Mouse (Mus musculus) left cerebral cortex, adult 8-10 months (tissue): ENCODE results near the gene E030025P04Rik. TPM values are rescaled to one million over a fixed set of nuclear protein-coding genes. Genes with fewer than 3 reads are reported as not detected.
A peak's percentile ranks its signal among the peaks of the same experiment; 100 is the strongest.

ENCODE experiments used
- DNase-seq, 2 experiments: peaks; one replicate each; pipeline ENCODE4 v3.0.0; 2022; ENCODE audit warnings: low spot score in 2 of 2
- total RNA-seq, 4 experiments: library from RNA; stranded (reverse); gene quantifications; 2 replicates each; pipeline ENCODE4 v1.2.4; 2022

Gene E030025P04Rik
- not detected for total RNA-seq

DNA sequence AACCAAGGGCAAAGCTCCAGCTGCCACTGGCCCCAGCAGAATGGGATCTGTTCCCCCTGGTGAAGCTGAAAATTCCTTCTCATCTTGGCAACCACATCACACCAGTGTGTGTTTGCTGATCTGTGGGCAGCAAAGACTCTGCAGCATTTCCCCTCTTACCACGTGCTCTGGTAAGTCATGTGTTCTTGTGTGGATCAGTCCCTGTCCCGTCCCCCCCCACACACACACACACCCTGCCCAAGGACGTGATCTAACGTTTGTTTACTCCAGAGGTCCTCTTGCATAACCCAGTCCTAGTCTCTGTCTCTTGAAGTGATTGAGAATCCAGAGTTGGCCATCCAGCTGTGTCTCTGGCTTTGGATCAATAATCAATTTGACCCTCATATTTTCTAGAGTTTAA is at the start of gene E030025P04Rik:
TSS of gene E030025P04Rik (minus strand) at position 134 of the 400 bp plus-strand sequence.
- DNase-seq: no peak

DNA sequence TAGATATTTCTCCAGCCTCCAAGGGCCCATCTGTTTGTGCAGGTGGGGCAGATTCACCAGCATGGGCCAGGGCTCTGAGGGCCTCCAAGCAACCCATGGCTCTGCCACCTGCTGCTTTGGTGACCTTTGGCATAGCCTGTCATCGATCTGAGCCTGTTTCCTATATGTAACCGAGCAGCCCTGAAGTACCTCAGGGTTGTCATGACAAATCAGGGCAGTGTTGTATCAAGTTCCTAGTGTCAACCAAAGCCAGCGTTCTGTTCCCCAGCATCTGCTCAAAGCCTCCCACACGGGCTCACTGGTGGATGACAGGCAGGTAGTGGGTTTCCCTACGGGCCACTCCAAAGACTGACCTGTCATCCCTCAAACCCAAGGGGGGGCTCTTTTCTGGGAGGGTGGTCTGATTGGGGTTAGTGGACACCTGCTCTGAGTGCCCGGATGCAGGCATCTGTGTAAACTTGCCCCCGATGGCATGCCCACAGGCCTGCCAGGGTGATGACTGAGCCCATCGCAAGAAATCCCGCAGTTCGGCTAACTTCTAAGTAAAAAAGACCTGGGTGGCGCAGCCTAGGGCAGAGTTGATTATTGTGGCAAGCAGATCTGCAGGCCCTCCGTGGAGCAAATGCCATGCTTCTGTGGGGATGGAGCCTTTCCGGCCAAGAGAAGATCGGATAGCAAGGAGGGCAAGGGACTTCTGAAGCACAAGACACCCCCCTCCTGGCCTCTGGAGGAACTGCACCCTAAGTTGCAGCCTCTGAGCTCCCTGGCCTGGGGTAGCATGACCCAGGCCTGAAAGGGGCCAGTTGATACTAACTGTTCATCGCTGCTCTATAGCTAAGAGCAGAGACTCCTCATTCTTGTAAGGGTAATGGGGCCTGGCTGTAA is 48.7 kb upstream of the E030025P04Rik start:
- DNase-seq: peak; percentile 32 to 69

DNA sequence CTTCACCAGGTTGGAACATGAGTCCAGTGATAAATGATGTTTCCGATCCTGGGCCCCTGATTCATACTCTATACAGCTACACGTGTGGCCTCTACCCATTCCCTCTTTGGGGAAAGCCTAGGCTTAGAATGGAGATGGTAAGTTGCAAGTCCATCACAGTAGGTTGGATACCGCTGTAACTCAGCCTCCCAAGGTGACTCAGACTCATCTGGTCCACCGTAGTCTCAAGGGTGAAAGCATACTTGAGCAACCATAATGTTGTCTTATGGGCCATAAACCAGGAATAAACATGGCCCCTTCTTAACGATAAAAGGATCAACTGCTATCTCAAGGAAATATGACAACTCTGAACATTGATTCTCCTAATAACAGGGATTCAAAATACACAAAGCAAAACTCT is 44.1 kb upstream of the E030025P04Rik start:
- DNase-seq: no peak

DNA sequence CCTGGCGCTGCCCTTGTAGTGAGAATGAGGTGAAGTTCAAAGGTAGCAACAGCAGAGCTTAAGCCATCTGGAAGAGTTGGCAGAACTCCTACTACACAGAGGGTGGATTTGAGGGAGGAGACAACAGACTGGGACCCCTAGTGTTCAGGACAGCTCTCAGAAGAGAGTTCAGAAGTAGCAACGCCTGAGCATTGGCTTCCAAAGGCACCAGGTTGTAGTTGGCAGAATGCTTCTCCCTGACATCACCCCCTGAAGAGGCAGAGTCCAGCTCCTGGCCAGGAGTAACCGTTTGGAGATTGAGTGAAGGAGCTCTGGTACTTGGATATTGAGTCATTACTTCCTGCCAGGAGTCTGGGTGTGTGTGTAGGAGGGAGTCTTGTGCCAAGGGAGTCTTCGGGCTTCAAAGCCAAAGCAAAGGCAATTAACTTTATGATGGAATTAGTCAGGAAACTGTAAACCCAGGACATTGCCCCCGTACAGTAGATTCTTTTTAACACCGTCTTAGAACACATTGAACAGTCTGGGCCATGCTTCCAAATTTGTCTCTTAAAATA is 43.5 kb upstream of the E030025P04Rik start:
- no peak for DNase-seq

DNA sequence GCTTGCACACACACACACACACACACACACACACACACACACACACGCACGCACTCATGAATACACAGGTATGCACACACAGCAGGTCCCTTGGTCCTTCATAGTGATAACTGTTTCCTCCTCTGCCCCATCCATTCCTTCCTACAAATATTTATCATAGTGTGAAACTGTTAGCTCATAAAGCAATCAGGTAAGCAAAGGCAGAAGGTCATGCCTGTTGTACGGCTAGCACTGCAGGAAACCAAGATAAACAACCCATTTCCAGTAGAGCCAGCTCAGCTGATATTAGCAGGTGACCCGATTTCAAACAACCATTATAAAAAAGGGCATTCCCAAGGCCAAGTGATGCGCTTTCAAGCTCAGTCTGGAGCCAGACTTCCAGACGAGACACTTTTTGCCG is 36.9 kb upstream of the E030025P04Rik start:
- no peak for DNase-seq

DNA sequence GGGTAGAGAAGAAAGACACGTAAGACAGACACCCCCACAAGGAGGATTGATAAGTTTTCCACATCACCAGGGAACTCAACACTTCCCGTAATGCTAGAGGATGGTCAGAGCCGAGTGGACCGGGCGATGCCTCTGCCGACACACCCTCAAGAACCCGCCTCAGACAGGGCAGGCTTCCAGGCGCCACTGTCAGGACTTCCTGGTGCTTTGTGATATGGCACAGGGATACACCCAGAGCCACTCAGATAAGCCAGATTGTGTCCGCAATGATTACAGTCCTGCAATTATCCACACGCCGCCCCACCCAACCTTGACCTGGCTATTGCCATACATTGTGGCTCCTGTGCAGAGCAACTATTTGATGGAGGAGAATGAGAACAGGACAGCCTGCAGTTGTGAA is 36.1 kb upstream of the E030025P04Rik start:
- no peak for DNase-seq

DNA sequence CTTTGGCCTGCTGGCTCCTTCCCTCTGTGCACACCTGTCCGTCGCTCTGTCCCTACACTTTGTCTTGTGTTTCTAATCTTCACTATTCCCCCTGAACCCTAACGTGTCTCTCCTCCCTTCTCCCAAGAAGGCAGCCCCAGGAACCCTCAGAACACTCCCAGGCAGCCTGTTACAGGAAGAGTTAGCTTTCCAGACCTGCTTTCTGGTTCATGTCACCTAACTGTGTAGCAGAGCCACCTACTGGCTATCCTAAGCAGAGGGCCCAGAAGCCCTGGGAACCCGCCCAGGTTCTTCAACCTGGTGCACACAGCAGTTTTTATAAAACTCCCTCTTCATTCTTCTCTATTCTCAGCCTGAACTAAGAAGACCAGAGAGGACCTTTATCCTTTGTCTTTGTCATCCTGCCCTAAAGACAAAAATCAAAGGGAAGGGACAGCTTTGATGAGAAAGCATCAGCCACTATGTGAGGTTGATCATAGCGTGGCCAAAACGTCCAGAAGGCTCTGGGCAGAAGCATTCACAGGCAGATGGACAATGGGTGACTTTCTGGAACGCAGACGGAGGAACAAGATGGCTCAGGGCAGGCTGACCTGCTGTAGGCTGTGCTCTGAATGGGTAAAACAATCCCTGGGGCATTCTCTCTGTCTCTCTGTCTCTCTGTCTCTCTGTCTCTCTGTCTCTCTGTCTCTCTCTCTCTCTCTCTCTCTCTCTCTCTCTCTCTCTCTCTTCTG is 34.8 kb upstream of the E030025P04Rik start:
- peak; percentile 18 to 25 for DNase-seq

DNA sequence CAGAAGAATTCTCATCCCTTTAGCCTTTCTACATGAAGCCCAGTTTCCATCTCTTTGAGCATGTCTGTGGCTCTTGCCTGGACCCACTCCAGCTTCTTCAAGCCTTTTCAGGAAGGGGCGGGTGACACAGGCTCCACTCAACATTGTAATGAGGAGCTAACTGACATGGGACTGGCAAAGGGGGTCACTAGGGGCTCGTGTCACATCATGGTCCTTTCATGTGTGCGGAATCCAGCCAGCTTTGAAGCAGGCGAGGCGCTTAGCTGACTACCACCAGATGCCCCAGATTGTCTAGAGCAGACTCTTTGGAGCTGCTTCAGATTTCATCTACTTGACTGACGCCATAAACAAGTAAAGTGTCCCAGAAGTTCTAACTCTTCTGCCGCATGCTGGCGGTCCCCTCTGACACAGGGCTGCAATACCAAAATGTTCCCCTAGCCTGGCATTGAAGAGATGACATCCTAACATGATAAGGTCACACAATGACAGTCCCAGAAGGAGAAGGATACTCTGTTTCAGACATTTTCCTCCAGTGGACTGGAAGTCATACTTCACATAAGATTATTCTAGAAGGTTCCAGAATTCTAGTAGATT is 31.3 kb upstream of the E030025P04Rik start:
- no peak for DNase-seq

DNA sequence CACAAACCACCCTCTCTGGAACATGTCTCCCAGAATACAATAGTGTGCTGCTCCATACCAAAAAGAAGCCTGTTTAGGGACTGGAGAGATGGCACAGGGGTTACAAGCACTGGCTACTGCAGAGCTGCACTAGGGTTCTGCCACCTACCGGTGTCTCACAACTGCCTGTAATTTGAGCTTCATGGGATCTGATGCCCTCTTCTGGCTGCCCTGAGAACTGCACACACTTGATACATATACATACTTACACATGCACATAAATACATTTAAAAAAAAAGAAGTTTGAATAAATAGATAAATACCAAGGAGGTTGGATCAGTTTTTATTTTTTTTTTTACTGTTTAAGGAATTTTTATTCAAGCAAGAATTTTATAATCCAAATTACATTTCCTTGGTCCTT is 28.1 kb upstream of the E030025P04Rik start:
- no peak for DNase-seq

DNA sequence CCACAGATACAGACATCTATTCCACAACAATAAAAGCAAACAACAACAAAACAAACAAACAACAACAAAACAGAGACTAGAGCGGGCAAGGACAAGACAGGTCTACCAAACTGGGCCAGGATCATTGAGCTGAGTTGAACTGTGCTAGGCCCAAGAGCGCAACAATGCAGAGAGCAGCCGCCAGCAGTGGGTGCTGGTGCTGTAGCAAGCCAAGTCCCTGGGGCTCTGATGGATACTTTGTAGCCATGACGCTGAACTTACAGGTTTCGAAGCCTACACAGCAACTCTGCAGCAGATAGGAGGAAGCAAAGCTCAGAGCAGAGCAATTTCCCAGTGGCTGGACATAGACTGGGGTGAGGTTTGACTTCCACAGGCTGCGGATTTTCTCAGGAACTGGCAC is 26.6 kb upstream of the E030025P04Rik start:
- DNase-seq: no peak

DNA sequence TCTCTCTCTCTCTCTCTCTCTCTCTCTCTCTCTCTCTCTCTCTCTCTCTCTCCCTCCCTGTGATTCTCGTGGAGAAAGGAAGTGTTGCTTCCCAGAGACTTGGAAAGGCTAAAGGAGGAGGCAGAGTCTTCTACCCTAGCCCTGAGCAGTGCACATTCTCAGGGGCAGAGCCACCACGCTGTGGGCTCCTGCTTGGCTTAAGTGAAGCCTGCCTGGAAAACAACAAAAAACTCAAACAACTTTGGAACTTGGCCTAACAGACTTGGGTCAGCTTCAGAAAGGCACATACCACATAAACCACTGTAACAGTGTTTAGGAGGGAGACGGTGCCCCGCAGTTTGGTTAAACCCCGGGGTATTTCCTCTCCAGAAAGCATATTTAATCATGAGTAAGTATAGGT is 13.5 kb upstream of the E030025P04Rik start:
- DNase-seq: no peak

DNA sequence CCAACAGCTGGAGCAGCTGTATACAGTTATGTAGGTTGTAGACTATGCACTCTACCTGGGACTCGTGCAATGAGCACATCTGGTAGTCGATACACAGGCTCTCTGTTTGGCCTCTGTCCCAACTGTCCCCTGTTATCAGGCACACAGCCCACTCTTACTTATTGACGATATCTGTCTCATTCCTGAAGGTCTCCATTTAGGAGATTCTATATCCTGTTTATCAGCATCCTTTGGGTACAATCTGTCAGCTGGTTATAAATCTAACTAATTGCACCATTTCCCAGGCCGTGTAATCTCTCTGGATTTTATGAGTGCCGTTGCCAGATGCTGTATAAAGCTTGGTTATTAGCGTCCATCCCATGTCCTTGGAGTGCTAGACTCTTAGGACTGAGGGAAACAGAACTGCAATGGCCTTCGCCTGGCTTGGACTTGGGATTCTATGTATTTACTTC is 747 bp upstream of the E030025P04Rik start:
- DNase-seq: no peak

DNA sequence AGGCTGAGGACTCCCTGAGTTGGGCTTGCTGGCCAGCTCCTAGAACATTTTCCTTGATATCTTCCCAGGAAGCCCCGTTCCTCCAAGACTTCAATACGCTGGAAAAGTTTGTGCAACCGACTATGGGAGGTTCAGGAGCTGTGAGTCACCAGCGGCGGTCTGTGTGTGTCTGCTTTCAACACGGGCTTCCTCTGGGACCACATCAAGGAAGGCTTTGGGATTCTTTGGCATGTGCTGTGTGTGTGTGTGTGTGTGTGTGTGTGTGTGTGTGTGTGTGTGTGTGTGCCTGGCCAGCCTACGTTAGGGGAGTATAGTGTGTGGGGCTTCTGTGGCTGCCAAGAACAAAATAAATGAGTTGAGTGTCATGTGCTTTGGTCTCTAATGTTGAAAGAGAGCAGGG is 17.7 kb downstream of the E030025P04Rik start:
- no peak for DNase-seq

DNA sequence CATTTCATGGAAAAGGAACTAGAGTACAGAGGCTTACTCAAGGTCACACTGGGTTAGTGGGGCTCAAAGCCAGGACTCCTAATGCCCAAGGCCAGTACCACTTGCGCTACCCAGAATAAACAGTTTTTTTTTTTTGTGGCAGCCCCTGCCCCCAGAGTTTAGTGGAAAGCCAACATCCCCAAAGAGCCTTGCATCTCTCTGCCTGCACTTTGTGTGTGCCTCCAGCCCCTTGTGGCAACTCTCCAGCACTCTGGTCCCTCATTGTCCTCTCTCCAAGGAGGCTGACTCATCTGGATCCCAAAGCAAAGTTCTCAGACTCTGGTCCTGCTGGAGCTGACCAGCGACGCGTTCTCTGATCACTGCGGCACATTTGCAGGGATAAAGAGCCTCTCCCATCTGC is 18.7 kb downstream of the E030025P04Rik start:
- DNase-seq: no peak

DNA sequence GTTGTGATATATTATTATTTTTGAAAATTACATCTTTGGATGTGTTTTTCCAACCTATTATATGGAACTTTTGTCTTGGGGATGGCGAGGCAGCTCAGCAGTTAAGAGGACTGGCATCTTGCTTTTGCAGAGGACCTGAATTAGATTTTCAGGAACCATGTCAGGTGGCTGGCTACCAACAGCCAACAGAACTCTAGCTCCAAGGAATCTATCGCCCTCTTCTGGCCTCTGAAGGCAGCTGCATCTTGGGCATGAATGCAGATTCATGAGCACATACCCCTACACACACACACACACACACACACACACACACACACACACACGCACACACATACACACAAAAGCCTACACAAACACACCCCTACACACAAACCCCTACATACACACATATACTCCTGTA is 19.9 kb downstream of the E030025P04Rik start:
- no peak for DNase-seq

DNA sequence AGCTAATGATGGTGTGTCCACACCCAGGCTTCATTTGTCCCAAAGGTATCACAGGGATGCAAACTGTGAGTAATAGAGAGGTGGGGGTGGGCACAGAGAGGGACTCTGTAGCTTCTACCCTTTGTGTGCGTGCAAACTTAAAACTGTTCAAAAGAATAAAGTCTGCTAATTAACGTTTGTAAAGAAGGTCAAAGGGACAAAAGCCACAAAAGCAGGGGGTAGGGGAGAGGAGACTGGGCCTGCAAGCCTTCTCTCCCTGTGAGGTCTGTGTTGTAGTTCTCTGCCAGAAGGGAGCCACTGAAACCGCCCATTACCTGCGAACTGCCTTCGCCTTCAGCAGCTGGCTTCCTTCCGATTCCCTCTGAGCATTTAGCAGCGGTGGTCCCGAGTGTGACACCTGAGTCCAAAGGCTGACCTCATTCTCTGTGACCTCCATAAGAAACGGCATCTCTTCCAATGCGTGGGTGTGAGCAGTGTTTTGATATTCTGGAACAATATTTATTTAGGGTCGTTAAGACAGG is 34.3 kb downstream of the E030025P04Rik start:
- no peak for DNase-seq

DNA sequence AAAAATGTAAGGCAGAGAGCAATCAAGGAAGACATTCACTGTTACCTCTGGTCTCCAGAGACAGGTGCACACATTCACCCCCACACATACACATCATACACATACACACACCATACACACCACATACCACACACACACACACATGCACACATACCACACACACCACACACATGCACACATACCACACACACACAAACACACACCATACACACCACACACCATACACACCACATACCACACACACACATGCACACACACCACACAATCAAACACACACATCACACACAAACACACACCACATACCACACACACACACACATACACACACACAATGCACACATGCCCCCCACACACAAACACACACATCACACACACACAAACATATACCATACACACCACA is 35.1 kb downstream of the E030025P04Rik start:
- DNase-seq: no peak

DNA sequence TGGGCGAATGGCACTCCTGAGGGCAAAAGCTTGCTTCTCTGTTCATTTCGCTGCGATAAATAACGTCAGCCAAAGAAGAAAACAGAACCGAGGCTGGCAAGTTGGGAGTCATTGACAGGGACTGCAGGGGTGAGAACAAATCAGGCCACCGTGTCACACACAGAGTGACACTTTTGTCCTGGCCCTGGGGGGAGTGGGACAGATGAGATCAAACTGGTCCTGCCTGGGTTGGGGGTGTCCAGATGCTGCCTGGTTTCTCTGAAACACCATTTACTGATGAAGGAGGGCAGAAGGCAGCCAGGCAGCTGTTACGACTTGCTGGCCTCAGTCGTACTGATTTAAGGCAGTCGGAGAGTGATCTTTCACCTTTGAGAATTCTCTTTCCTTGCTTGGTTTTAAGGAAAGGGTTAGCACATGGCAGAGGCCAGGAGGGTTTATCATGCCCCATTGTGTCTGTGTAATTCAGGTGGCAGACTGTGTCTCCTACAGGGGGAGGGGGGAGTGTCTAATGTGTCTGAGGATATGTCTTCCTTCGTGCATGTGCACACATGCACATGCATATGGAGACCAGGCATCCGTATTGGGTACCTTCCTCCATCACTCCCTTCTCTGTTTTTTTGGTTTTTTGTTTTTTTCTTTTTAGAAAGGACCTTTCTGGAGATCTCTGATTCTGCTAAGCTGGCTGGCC is 36.5 kb downstream of the E030025P04Rik start:
- no peak for DNase-seq

DNA sequence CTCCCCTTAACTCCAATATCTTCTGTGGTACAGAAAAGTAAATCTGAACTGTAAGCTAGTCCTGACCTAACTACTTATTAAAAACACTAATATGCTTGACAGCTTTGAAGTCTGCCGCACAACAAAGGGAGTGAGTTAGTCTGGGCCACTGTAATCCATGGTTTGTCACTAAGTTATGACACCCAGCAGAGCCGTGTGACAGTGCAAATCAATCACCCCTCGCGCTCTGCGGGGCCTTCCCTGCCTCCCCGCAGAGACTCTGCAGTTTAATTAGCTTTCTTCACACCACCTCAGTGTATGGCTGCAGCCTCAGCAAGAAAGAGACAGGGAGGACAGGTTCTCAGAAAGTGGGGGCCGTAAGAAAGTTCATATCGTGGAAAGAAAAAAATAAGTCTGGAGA is 37.4 kb downstream of the E030025P04Rik start:
- no peak for DNase-seq

DNA sequence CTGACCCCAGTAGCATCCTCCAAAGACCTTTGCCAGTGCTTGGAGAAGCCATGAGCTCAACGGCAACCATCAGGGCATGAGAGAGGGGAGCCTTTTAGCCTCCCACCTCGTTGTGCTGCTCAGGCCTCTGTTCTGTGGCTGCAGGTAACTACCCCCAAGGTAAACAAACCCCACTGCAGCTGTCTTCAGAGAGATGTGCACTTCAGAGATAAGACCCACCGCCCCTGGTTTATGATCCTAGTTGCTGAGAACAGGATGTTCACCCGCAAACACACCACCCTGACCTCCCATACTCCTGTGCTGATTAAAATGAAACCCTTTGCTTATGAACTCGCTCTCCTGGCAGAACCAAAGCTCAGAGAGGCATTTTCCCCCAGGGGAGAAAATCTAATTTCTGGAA is 38.0 kb downstream of the E030025P04Rik start:
- DNase-seq: no peak

DNA sequence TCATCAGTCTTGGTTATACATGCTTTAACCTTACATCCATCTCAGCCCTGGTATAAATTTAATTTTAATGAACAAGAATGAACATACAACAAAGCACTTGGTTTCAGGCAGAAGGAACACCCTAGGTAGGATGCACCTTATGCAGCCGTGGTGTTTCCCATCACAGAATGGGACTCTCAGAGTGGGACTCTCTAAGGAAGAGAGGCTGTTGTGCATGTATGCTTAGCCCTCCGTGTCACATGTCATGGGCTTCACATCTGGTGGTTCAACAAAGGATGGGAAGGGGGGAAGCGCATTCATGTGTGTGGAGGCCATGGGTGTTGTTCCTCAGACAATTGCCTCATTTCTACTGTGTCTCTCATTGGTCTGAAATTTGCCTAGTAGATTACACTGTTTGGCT is 40.8 kb downstream of the E030025P04Rik start:
- no peak for DNase-seq
